Mouse (Mus musculus): ENCODE data around the gene Pxmp4. TPM values are rescaled to one million over a fixed set of nuclear protein-coding genes. Genes with fewer than 3 reads are reported as not detected.

Gene Pxmp4
- 24.5 and 26.1 TPM in 2 replicates for polyA plus RNA-seq (2016; fragmentation: Nextera tagmentation; extraction: Ambion mirVana)

GRCm38 (mm10) chr2:154603638-154604153, at the start of gene Pxmp4:
TSS of gene Pxmp4 (minus strand) at chr2:154603708.
- H3K27ac ChIP-seq = peak within 1 kb of the TSS; percentile 92
- peak within 1 kb of the TSS; percentile 85 for H3K4me3 ChIP-seq
- no peaks in the 10 kb centered on the region for H3K9me3 ChIP-seq (replicated peaks)
- peaks cover 39% of the 10 kb centered on the region for H3K4me1 ChIP-seq
- H3K36me3 ChIP-seq = 0 out of 2 replicates have a peak, but pooled peaks cover 2% of the 10 kb centered on the region
- H3K27me3 ChIP-seq (replicated peaks) = 0 out of 2 replicates have a peak, but pooled peaks cover 3% of the 10 kb centered on the region
- ATAC-seq = peak; percentile 100
- H3K9ac ChIP-seq = peak within 1 kb of the TSS; percentile 92
- under 1% methylated on average over 13 of the region's 13 CpGs for WGBS (ENCODE audit: insufficient replicate concordance)
- H3K4me2 ChIP-seq = peak within 1 kb of the TSS; percentile 81

GRCm38 (mm10) chr2:154651363-154651762, 47.9 kb upstream of the Pxmp4 start, which contains the start of gene Chmp4b:
TSS of gene Chmp4b (plus strand) at chr2:154651705.
- ATAC-seq = no peak
- Histone ChIP-seq H3K9me3 (replicated peaks) (peaks cover 7% of the 10 kb centered on the region; the same call in 1 of the 2 replicates), H3K4me1 (peaks cover 19% of the 10 kb centered on the region), H3K27me3 (replicated peaks) (peaks cover 6% of the 10 kb centered on the region; the same call in 1 of the 2 replicates), H3K27ac (no peak within 1 kb of the TSS), H3K4me3 (no peak within 1 kb of the TSS), H3K36me3 (no peaks in the 10 kb centered on the region), H3K9ac (no peak within 1 kb of the TSS), H3K4me2 (no peak within 1 kb of the TSS)
- WGBS (ENCODE audit: insufficient replicate concordance) = 46% methylated on average over 8 of the region's 8 CpGs

- no peak for ATAC-seq
- no peak overlapping the region for H3K4me3 ChIP-seq
- H3K36me3 ChIP-seq = peaks cover 9% of the 10 kb centered on the region
- no peak overlapping the region for H3K4me2 ChIP-seq
- H3K27me3 ChIP-seq (replicated peaks) = peaks cover 6% of the 10 kb centered on the region; the same call in 1 of the 2 replicates
- H3K9ac ChIP-seq = no peak overlapping the region
- H3K27ac ChIP-seq = no peak overlapping the region
- peaks cover 12% of the 10 kb centered on the region; the same call in 1 of the 2 replicates for H3K4me1 ChIP-seq
- H3K9me3 ChIP-seq (replicated peaks) = peaks cover 7% of the 10 kb centered on the region; the same call in 1 of the 2 replicates
- WGBS (ENCODE audit: insufficient replicate concordance) = 75% methylated on average over 3 of the region's 3 CpGs
These were observed 46.9 kb upstream of the Pxmp4 start for GRCm38 (mm10) chr2:154650404-154650803.

GRCm38 (mm10) chr2:154648086-154648485, 44.6 kb upstream of the Pxmp4 start:
- 22% methylated on average over 3 of the region's 3 CpGs for WGBS (ENCODE audit: insufficient replicate concordance)
- Histone ChIP-seq H3K27me3 (replicated peaks) (peaks cover 6% of the 10 kb centered on the region; the same call in 1 of the 2 replicates), H3K4me2 (no peak overlapping the region), H3K9ac (no peak overlapping the region), H3K4me1 (peaks cover 12% of the 10 kb centered on the region), H3K27ac (no peak overlapping the region), H3K4me3 (no peak overlapping the region), H3K36me3 (peaks cover 29% of the 10 kb centered on the region), H3K9me3 (replicated peaks) (peaks cover 7% of the 10 kb centered on the region; the same call in 1 of the 2 replicates)
- ATAC-seq = no peak

- H3K27me3 ChIP-seq (replicated peaks) = peaks cover 5% of the 10 kb centered on the region; the same call in 1 of the 2 replicates
- H3K9me3 ChIP-seq (replicated peaks) = peaks cover 7% of the 10 kb centered on the region; the same call in 1 of the 2 replicates
- no peak overlapping the region for H3K9ac ChIP-seq
- peak; percentile 42; the same call in 1 of the 2 replicates for ATAC-seq
- 0 out of 2 replicates have a peak overlapping the region, but pooled peaks have one; percentile 30 for H3K27ac ChIP-seq
- H3K4me1 ChIP-seq = peaks cover 24% of the 10 kb centered on the region
- H3K4me2 ChIP-seq = no peak overlapping the region
- WGBS (ENCODE audit: insufficient replicate concordance) = 69% methylated on average over 5 of the region's 5 CpGs
- peaks cover 41% of the 10 kb centered on the region for H3K36me3 ChIP-seq
- no peak overlapping the region for H3K4me3 ChIP-seq
These were observed 43.1 kb upstream of the Pxmp4 start for GRCm38 (mm10) chr2:154646634-154647033.

GRCm38 (mm10) chr2:154642712-154643385, 39.3 kb upstream of the Pxmp4 start:
- H3K4me1 ChIP-seq = peaks cover 24% of the 10 kb centered on the region
- peak; percentile 25; the same call in 1 of the 2 replicates for ATAC-seq
- no peak overlapping the region for H3K4me3 ChIP-seq
- H3K9ac ChIP-seq = no peak overlapping the region
- no peaks in the 10 kb centered on the region for H3K27me3 ChIP-seq (replicated peaks)
- H3K4me2 ChIP-seq = peak overlapping the region; percentile 18; the same call in 1 of the 2 replicates
- no peak overlapping the region for H3K27ac ChIP-seq
- WGBS (ENCODE audit: insufficient replicate concordance) = 48% methylated on average over 6 of the region's 6 CpGs
- H3K9me3 ChIP-seq (replicated peaks) = peaks cover 8% of the 10 kb centered on the region
- H3K36me3 ChIP-seq = peaks cover 73% of the 10 kb centered on the region

GRCm38 (mm10) chr2:154642005-154642459, 38.5 kb upstream of the Pxmp4 start:
- Histone ChIP-seq H3K27ac (no peak overlapping the region), H3K9ac (no peak overlapping the region), H3K27me3 (replicated peaks) (no peaks in the 10 kb centered on the region), H3K4me1 (peaks cover 24% of the 10 kb centered on the region), H3K4me3 (no peak overlapping the region), H3K4me2 (no peak overlapping the region), H3K9me3 (replicated peaks) (peaks cover 8% of the 10 kb centered on the region), H3K36me3 (peaks cover 81% of the 10 kb centered on the region)
- peak; percentile 10; the same call in 1 of the 2 replicates for ATAC-seq
- WGBS (ENCODE audit: insufficient replicate concordance) = 92% methylated on average over 9 of the region's 9 CpGs

- Histone ChIP-seq H3K4me1 (peaks cover 18% of the 10 kb centered on the region), H3K9me3 (replicated peaks) (peaks cover 8% of the 10 kb centered on the region), H3K27ac (no peak overlapping the region), H3K4me2 (no peak overlapping the region), H3K4me3 (no peak overlapping the region), H3K36me3 (peaks cover 83% of the 10 kb centered on the region), H3K27me3 (replicated peaks) (no peaks in the 10 kb centered on the region), H3K9ac (peak overlapping the region; percentile 27; the same call in 1 of the 2 replicates)
- no peak for ATAC-seq
- WGBS (ENCODE audit: insufficient replicate concordance) = 68% methylated on average over 8 of the region's 8 CpGs
These were observed 37.7 kb upstream of the Pxmp4 start for GRCm38 (mm10) chr2:154641176-154641575.

GRCm38 (mm10) chr2:154639115-154639514, 35.6 kb upstream of the Pxmp4 start:
- 0 out of 2 replicates have a peak overlapping the region, but pooled peaks have one; percentile 20 for H3K27ac ChIP-seq
- no peaks in the 10 kb centered on the region for H3K27me3 ChIP-seq (replicated peaks)
- H3K4me1 ChIP-seq = peaks cover 37% of the 10 kb centered on the region
- no peak overlapping the region for H3K9ac ChIP-seq
- H3K36me3 ChIP-seq = peaks cover 72% of the 10 kb centered on the region
- ATAC-seq = no peak
- peaks cover 8% of the 10 kb centered on the region for H3K9me3 ChIP-seq (replicated peaks)
- WGBS (ENCODE audit: insufficient replicate concordance) = 82% methylated on average over 4 of the region's 4 CpGs
- no peak overlapping the region for H3K4me3 ChIP-seq
- H3K4me2 ChIP-seq = no peak overlapping the region

GRCm38 (mm10) chr2:154638521-154638920, 35.0 kb upstream of the Pxmp4 start:
- 90% methylated on average over 3 of the region's 3 CpGs for WGBS (ENCODE audit: insufficient replicate concordance)
- no peaks in the 10 kb centered on the region for H3K27me3 ChIP-seq (replicated peaks)
- peaks cover 41% of the 10 kb centered on the region for H3K4me1 ChIP-seq
- peaks cover 8% of the 10 kb centered on the region for H3K9me3 ChIP-seq (replicated peaks)
- no peak overlapping the region for H3K27ac ChIP-seq
- no peak overlapping the region for H3K4me3 ChIP-seq
- ATAC-seq = no peak
- H3K9ac ChIP-seq = no peak overlapping the region
- H3K4me2 ChIP-seq = no peak overlapping the region
- H3K36me3 ChIP-seq = peaks cover 69% of the 10 kb centered on the region

- Histone ChIP-seq H3K27me3 (replicated peaks) (no peaks in the 10 kb centered on the region), H3K4me1 (peaks cover 42% of the 10 kb centered on the region), H3K9ac (no peak overlapping the region), H3K27ac (peak overlapping the region; percentile 100), H3K4me2 (no peak overlapping the region), H3K9me3 (replicated peaks) (peaks cover 8% of the 10 kb centered on the region), H3K4me3 (no peak overlapping the region), H3K36me3 (peaks cover 55% of the 10 kb centered on the region)
- 95% methylated on average over 2 of the region's 2 CpGs for WGBS (ENCODE audit: insufficient replicate concordance)
- no peak for ATAC-seq
These were observed 32.3 kb upstream of the Pxmp4 start for GRCm38 (mm10) chr2:154635826-154636225.

Data from liver, embryonic 12.5 days (tissue).